Mouse (Mus musculus): Measurements from ENCODE around the gene Tango6.

DNA sequence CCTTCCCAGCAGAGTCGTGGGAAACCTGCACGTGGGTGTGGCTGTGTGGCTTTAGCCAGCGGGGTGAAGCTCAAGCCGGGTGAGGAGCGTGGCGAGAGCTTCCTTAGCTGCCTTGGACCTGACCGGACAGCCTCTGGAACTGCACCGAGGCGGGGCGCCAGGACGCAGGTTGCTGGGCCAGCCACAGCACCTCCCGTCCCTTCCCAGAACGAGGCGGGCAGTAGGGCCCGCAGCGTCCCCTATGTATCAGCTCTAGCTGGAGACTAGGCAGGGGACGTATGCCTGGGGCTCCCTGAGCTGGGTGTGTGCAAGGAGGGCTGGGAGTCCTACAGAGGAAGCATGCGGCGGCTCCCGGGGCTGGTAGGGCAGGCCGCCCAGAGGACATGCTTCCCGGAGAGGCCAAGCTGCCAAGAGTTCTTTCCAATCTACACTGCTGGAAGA, 189.1 kb downstream of the Tango6 start:
- TF ChIP-seq CTCF (IDR thresholded peaks at IDR 0.05; ENCODE audit: insufficient read depth, low read length) (no peak), POLR2A (IDR thresholded peaks at IDR 0.05; ENCODE audit: borderline replicate concordance, extremely low read depth, low read depth, low read length) (no peak)

All from lung, adult 2 months (tissue).